Mouse (Mus musculus) MEL (cell line): ENCODE results near the gene Mterf1a. TPM values are rescaled to one million over a fixed set of nuclear protein-coding genes. Genes with fewer than 3 reads are reported as not detected.

Source experiments
- DNase-seq: peaks from one replicate; pipeline ENCODE4 v3.0.0; 2011; ENCODE audit warnings: low read depth, low spot score
- H3K27ac ChIP-seq: 2 replicates; pipeline ENCODE4 v1.5.1; 2012; ENCODE audit warnings: low read depth, mild to moderate bottlenecking, control low read depth, low read length, moderate library complexity; ENCODE audit not compliant: control insufficient read depth
- H3K27me3 ChIP-seq, 2 experiments: fragments of 150-350 bp in 1 of 2; sonication (generic) in 1 of 2; 2 replicates each; pipeline ENCODE4 v1.6.1; 2012; ENCODE audit warnings: low read length in 2 of 2, mild to moderate bottlenecking in 2 of 2, improper control_type of control experiment in 1 of 2, moderate library complexity in 1 of 2; ENCODE audit not compliant: insufficient read depth in 2 of 2, control insufficient read depth in 1 of 2
- H3K36me3 ChIP-seq, 2 experiments: 2 replicates each; pipeline ENCODE4 v1.6.1; 2012 to 2014; ENCODE audit warnings: low read length in 2 of 2, improper control_type of control experiment in 1 of 2, inconsistent platforms in 1 of 2, mild to moderate bottlenecking in 1 of 2; ENCODE audit not compliant: insufficient read depth in 2 of 2, control insufficient read depth in 1 of 2
- H3K4me1 ChIP-seq, 2 experiments: fragments of 150-350 bp in 1 of 2; sonication (generic) in 1 of 2; 2 replicates each; pipeline ENCODE4 v1.6.1; 2012; ENCODE audit warnings: low read length in 2 of 2, improper control_type of control experiment in 1 of 2, mild to moderate bottlenecking in 1 of 2; ENCODE audit not compliant: insufficient read depth in 2 of 2, control insufficient read depth in 1 of 2
- H3K4me3 ChIP-seq, 2 experiments: fragments of 150-350 bp in 1 of 2; sonication (generic) in 1 of 2; 2 replicates each; pipeline ENCODE4 v1.5.1; 2012; ENCODE audit warnings: low read depth in 2 of 2, low read length in 2 of 2, mild to moderate bottlenecking in 2 of 2, moderate library complexity in 2 of 2, control low read depth in 1 of 2, improper control_type of control experiment in 1 of 2; ENCODE audit not compliant: control insufficient read depth in 1 of 2, insufficient read depth in 1 of 2
- H3K79me2 ChIP-seq: 2 replicates; pipeline ENCODE4 v1.6.1; 2012; ENCODE audit warnings: mild to moderate bottlenecking, low read length, moderate library complexity; ENCODE audit not compliant: control insufficient read depth, poor library complexity, insufficient read depth
- H3K9ac ChIP-seq: 2 replicates; pipeline ENCODE4 v1.6.1; 2012; ENCODE audit warnings: low read depth, mild to moderate bottlenecking, control low read depth, low read length, moderate library complexity; ENCODE audit not compliant: control insufficient read depth, poor library complexity, severe bottlenecking
- H3K9me3 ChIP-seq: fragments of 150-350 bp; sonication (generic); replicated peaks from 2 replicates; pipeline ENCODE4 v1.6.1; 2012; ENCODE audit warnings: mild to moderate bottlenecking, low read length, improper control_type of control experiment, moderate library complexity; ENCODE audit not compliant: insufficient read depth
- CHD1 ChIP-seq: IDR thresholded peaks from 2 replicates; pipeline ENCODE4 v1.6.1; 2012; ENCODE audit warnings: low read depth, mild to moderate bottlenecking, inconsistent platforms, low read length, improper control_type of control experiment
- CHD2 ChIP-seq: IDR thresholded peaks from 2 replicates; pipeline ENCODE4 v1.6.1; 2011; ENCODE audit warnings: low read length, improper control_type of control experiment
- EP300 ChIP-seq, 2 experiments: IDR thresholded peaks; 2 replicates each; pipeline ENCODE4 v1.6.1; 2011; ENCODE audit warnings: improper control_type of control experiment in 2 of 2, low read length in 2 of 2, low read depth in 1 of 2, mild to moderate bottlenecking in 1 of 2
- ETS1 ChIP-seq: IDR thresholded peaks from 2 replicates; pipeline ENCODE4 v1.6.1; 2012; ENCODE audit warnings: low read depth, mild to moderate bottlenecking, inconsistent platforms, low read length, improper control_type of control experiment, moderate library complexity
- GABPA ChIP-seq: IDR thresholded peaks from 2 replicates; pipeline ENCODE4 v1.6.1; 2012; ENCODE audit warnings: low read depth, mild to moderate bottlenecking, inconsistent platforms, low read length, improper control_type of control experiment, moderate library complexity
- GATA1 ChIP-seq: IDR thresholded peaks from 2 replicates; pipeline ENCODE4 v1.6.1; 2011; ENCODE audit warnings: low read depth, low read length, improper control_type of control experiment
- HCFC1 ChIP-seq: IDR thresholded peaks from 2 replicates; pipeline ENCODE4 v1.6.1; 2012; ENCODE audit warnings: low read depth, mild to moderate bottlenecking, inconsistent platforms, low read length, improper control_type of control experiment, moderate library complexity
- MAFK ChIP-seq: IDR thresholded peaks from 2 replicates; pipeline ENCODE4 v1.6.1; 2011; ENCODE audit warnings: low read depth, mild to moderate bottlenecking, low read length, improper control_type of control experiment, borderline replicate concordance
- MAX ChIP-seq: IDR thresholded peaks from 2 replicates; pipeline ENCODE4 v1.6.1; 2011; ENCODE audit warnings: low read length, improper control_type of control experiment
- MEF2A ChIP-seq: IDR thresholded peaks from 2 replicates; pipeline ENCODE4 v1.6.1; 2014; ENCODE audit warnings: low read depth, mild to moderate bottlenecking, inconsistent platforms, low read length, improper control_type of control experiment; ENCODE audit not compliant: poor library complexity, insufficient replicate concordance, severe bottlenecking; ENCODE audit errors: extremely low read depth
- MXI1 ChIP-seq: IDR thresholded peaks from 2 replicates; pipeline ENCODE4 v1.6.1; 2011; ENCODE audit warnings: mild to moderate bottlenecking, low read depth, low read length, improper control_type of control experiment
- MYB ChIP-seq: IDR thresholded peaks from 2 replicates; pipeline ENCODE4 v1.6.1; 2011; ENCODE audit warnings: mild to moderate bottlenecking, low read depth, low read length, improper control_type of control experiment
- MYC ChIP-seq: IDR thresholded peaks from 2 replicates; pipeline ENCODE4 v1.6.1; 2011; ENCODE audit warnings: low read depth, mild to moderate bottlenecking, low read length, improper control_type of control experiment, moderate library complexity
- NRF1 ChIP-seq: IDR thresholded peaks from 2 replicates; pipeline ENCODE4 v1.6.1; 2014; ENCODE audit warnings: low read depth, mild to moderate bottlenecking, inconsistent platforms, low read length, improper control_type of control experiment, moderate library complexity; ENCODE audit not compliant: poor library complexity, insufficient read depth, severe bottlenecking
- POLR2A ChIP-seq, 2 experiments: IDR thresholded peaks; 2 replicates each; pipeline ENCODE4 v1.6.1; 2011 to 2012; ENCODE audit warnings: low read length in 2 of 2, mild to moderate bottlenecking in 2 of 2, control low read depth in 1 of 2, improper control_type of control experiment in 1 of 2, low read depth in 1 of 2, moderate library complexity in 1 of 2; ENCODE audit not compliant: control insufficient read depth in 1 of 2, insufficient read depth in 1 of 2, poor library complexity in 1 of 2
- POLR2AphosphoS2 ChIP-seq: IDR thresholded peaks from 2 replicates; pipeline ENCODE4 v1.6.1; 2011; ENCODE audit warnings: low read length, improper control_type of control experiment
- POLR2AphosphoS5 ChIP-seq: IDR thresholded peaks from 2 replicates; pipeline ENCODE4 v1.6.1; 2012; ENCODE audit warnings: low read depth, borderline replicate concordance, mild to moderate bottlenecking, inconsistent platforms, low read length, moderate library complexity, mixed read lengths
- SIN3A ChIP-seq: IDR thresholded peaks from 2 replicates; pipeline ENCODE4 v1.6.1; 2012; ENCODE audit warnings: low read length, improper control_type of control experiment, inconsistent platforms
- TAL1 ChIP-seq: IDR thresholded peaks from 2 replicates; pipeline ENCODE4 v1.6.1; 2012; ENCODE audit warnings: mild to moderate bottlenecking, inconsistent platforms, low read length, moderate library complexity, mixed read lengths
- TBP ChIP-seq: IDR thresholded peaks from 2 replicates; pipeline ENCODE4 v1.8.0; 2011; ENCODE audit warnings: low read depth, low read length, improper control_type of control experiment
- TCF12 ChIP-seq: IDR thresholded peaks from 2 replicates; pipeline ENCODE4 v1.6.1; 2014; ENCODE audit warnings: low read depth, mild to moderate bottlenecking, inconsistent platforms, low read length, improper control_type of control experiment, moderate library complexity
- UBTF ChIP-seq: IDR thresholded peaks from 2 replicates; pipeline ENCODE4 v1.6.1; 2012; ENCODE audit warnings: low read depth, mild to moderate bottlenecking, inconsistent platforms, low read length, improper control_type of control experiment, moderate library complexity, borderline replicate concordance; ENCODE audit not compliant: insufficient read depth
- USF1 ChIP-seq: IDR thresholded peaks from 2 replicates; pipeline ENCODE4 v1.6.1; 2014; ENCODE audit warnings: low read depth, mild to moderate bottlenecking, inconsistent platforms, low read length, improper control_type of control experiment, moderate library complexity
- USF2 ChIP-seq, 2 experiments: IDR thresholded peaks; 2 replicates each; pipeline ENCODE4 v1.6.1; 2011 to 2012; ENCODE audit warnings: improper control_type of control experiment in 2 of 2, low read length in 2 of 2, borderline replicate concordance in 1 of 2, inconsistent platforms in 1 of 2, low read depth in 1 of 2, mild to moderate bottlenecking in 1 of 2; ENCODE audit not compliant: insufficient read depth in 1 of 2
- ZKSCAN1 ChIP-seq: IDR thresholded peaks from 2 replicates; pipeline ENCODE4 v1.6.1; 2012; ENCODE audit warnings: low read depth, mild to moderate bottlenecking, inconsistent platforms, low read length, improper control_type of control experiment, moderate library complexity
- ZMIZ1 ChIP-seq: IDR thresholded peaks from 2 replicates; pipeline ENCODE4 v1.6.1; 2012; ENCODE audit warnings: low read depth, mild to moderate bottlenecking, inconsistent platforms, low read length, improper control_type of control experiment, moderate library complexity
- ZNF384 ChIP-seq: IDR thresholded peaks from 2 replicates; pipeline ENCODE4 v1.6.1; 2012; ENCODE audit warnings: low read depth, mild to moderate bottlenecking, inconsistent platforms, low read length, improper control_type of control experiment
- polyA plus RNA-seq, 2 experiments: library from polyadenylated mRNA; stranded (reverse) in 1 of 2; unstranded in 1 of 2; fragments of >175 nt in 1 of 2; fragments of >200 nt in 1 of 2; gene quantifications; 2 replicates each; pipeline versions ENCODE4 v1.2.1 to v1.2.4; 2012; ENCODE audit warnings: low replicate concordance in 2 of 2, low read depth in 1 of 2; ENCODE audit not compliant: insufficient read length in 2 of 2, insufficient read depth in 1 of 2, missing spikeins in 1 of 2
- total RNA-seq: library from RNA; depleted of rRNA; stranded (reverse); fragments of 300-350 nt; gene quantifications from 2 replicates; pipeline ENCODE4 v1.2.3, GENCODE M21; 2012

Mterf1a gene
- total and polyA plus RNA-seq, 3 experiments = 4.2 to 5.5 TPM; not detected in 1

GRCm38 (mm10) chr5:3873485-3873884, 20.2 kb downstream of the Mterf1a start:
- no peaks in the 10 kb centered on the region for H3K9me3 ChIP-seq
- DNase-seq = peak; percentile 7

GRCm38 (mm10) chr5:3872348-3872747, 21.4 kb downstream of the Mterf1a start:
- no peaks in the 10 kb centered on the region for H3K79me2 ChIP-seq
- TF ChIP-seq USF1 (no peak), GATA1 (no peak), UBTF (no peak), EP300 (IDR thresholded peaks at IDR 0.05; ENCODE audit: low read depth in 1 of 2, low read length in 2 of 2) (no peak), USF2 (IDR thresholded peaks at IDR 0.05; ENCODE audit: borderline replicate concordance in 1 of 2, insufficient read depth in 1 of 2, low read depth in 1 of 2, low read length in 2 of 2) (no peak), TCF12 (no peak), ZKSCAN1 (no peak), POLR2A (IDR thresholded peaks at IDR 0.05; ENCODE audit: control insufficient read depth in 1 of 2, insufficient read depth in 1 of 2, low read depth in 1 of 2, low read length in 2 of 2, poor library complexity in 1 of 2) (no peak), GABPA (no peak), TAL1 (no peak), CHD2 (no peak), MXI1 (no peak), MAFK (no peak), MEF2A (no peak)
- H3K36me3 ChIP-seq = no peaks in the 10 kb centered on the region
- H3K4me3 ChIP-seq = no peak overlapping the region
- no peaks in the 10 kb centered on the region; a peak in 1 of 4 replicates for H3K27me3 ChIP-seq
- H3K9me3 ChIP-seq = no peaks in the 10 kb centered on the region
- no peaks in the 10 kb centered on the region for H3K4me1 ChIP-seq
- no peak for DNase-seq
- no peak overlapping the region for H3K27ac ChIP-seq
- no peak overlapping the region for H3K9ac ChIP-seq

More at GRCm38 (mm10) chr5:3873485-3873884, 20.2 kb downstream of the Mterf1a start:
- TF ChIP-seq HCFC1 (no peak), ETS1 (no peak), POLR2AphosphoS2 (no peak), MYC (no peak), MYB (no peak), SIN3A (no peak), USF2 (IDR thresholded peaks at IDR 0.05; ENCODE audit: borderline replicate concordance in 1 of 2, insufficient read depth in 1 of 2, low read depth in 1 of 2, low read length in 2 of 2) (no peak), ZMIZ1 (no peak), GATA1 (no peak), POLR2A (IDR thresholded peaks at IDR 0.05; ENCODE audit: control insufficient read depth in 1 of 2, insufficient read depth in 1 of 2, low read depth in 1 of 2, low read length in 2 of 2, poor library complexity in 1 of 2) (no peak), CHD1 (no peak), CHD2 (no peak), NRF1 (no peak), MXI1 (no peak), POLR2AphosphoS5 (no peak), TBP (no peak), MAX (no peak), ZNF384 (no peak)
- no peaks in the 10 kb centered on the region; a peak in 1 of 4 replicates for H3K27me3 ChIP-seq
- H3K4me3 ChIP-seq = no peak overlapping the region
- H3K4me1 ChIP-seq = no peaks in the 10 kb centered on the region
- H3K9ac ChIP-seq = no peak overlapping the region
- H3K27ac ChIP-seq = no peak overlapping the region
- no peaks in the 10 kb centered on the region for H3K79me2 ChIP-seq
- H3K36me3 ChIP-seq = no peaks in the 10 kb centered on the region
